Comparison of ENCODE assay signal across 8 mouse cellular contexts in the genomic region with DNA sequence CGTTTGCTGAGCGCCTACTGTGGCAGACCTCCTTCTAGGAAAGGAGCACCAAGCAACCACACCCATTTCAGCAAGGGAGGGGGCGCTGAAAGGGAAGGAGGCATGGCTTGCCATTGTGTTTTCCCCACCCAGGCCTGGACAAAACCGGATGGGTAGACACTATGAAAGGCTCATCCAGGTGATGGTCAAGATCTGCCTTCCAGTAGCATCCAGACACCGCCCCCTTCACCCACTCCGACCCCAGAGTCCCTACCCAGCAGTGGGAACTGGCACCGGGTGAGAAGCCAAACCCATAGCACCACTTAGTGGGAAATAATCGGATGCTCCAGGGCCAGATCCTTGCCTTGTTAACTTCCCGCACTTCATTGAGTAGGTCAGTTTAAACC. TPM values are rescaled to one million over a fixed set of nuclear protein-coding genes. Genes with fewer than 3 reads are reported as not detected.
DNase-seq lines count a peak whose midpoint lies in the region; ATAC-seq lines count a peak whose summit lies in the region.

No protein-coding gene starts in this region.

- H3K4me1 ChIP-seq in megakaryocyte, embryonic 14.5 days = peaks cover 10% of the 10 kb centered on the region
- peaks cover 17% of the 10 kb centered on the region for H3K4me1 ChIP-seq in limb, embryonic 13.5 days
- peaks cover 8% of the 10 kb centered on the region; the same call in 1 of the 2 replicates for H3K4me1 ChIP-seq in stomach, embryonic 15.5 days

- WGBS in limb, embryonic 13.5 days = 56% methylated on average over 9 of the region's 9 CpGs
- 68% methylated on average over 9 of the region's 9 CpGs for WGBS in stomach, embryonic 15.5 days

- peak; percentile 16 for DNase-seq in cerebellum, adult 9-10 months
- DNase-seq in cerebellum, adult 8-10 months = no peak
- DNase-seq in right cerebral cortex, postnatal 36 days (ENCODE audit: low spot score in 2 of 2) = no peak
- no peak for DNase-seq in testis, postnatal 14 days (ENCODE audit: low spot score)

- H3K9me3 ChIP-seq in megakaryocyte, embryonic 14.5 days = peaks cover 5% of the 10 kb centered on the region; the same call in 1 of the 2 replicates
- H3K9me3 ChIP-seq in limb, embryonic 13.5 days = no peaks in the 10 kb centered on the region
- no peaks in the 10 kb centered on the region for H3K9me3 ChIP-seq in stomach, embryonic 15.5 days

- H3K27ac ChIP-seq in limb, embryonic 13.5 days = no peak overlapping the region
- H3K27ac ChIP-seq in stomach, embryonic 15.5 days = no peak overlapping the region

- peak overlapping the region; percentile 30 for H3K4me3 ChIP-seq in megakaryocyte, embryonic 14.5 days (replicated peaks)
- peak overlapping the region; percentile 63 for H3K4me3 ChIP-seq in limb, embryonic 13.5 days
- H3K4me3 ChIP-seq in stomach, embryonic 15.5 days (replicated peaks) = peak overlapping the region; percentile 64; the same call in 1 of the 2 replicates

- peaks cover 36% of the 10 kb centered on the region for H3K27me3 ChIP-seq in megakaryocyte, embryonic 14.5 days (replicated peaks)
- H3K27me3 ChIP-seq in limb, embryonic 13.5 days = peaks cover 6% of the 10 kb centered on the region; the same call in 1 of the 2 replicates
- H3K27me3 ChIP-seq in stomach, embryonic 15.5 days (replicated peaks) = no peaks in the 10 kb centered on the region

- peak overlapping the region; percentile 98 for H3K4me2 ChIP-seq in limb, embryonic 13.5 days (replicated peaks)
- peak overlapping the region; percentile 99 for H3K4me2 ChIP-seq in stomach, embryonic 15.5 days

- H3K9ac ChIP-seq in limb, embryonic 13.5 days = peak overlapping the region; percentile 83; the same call in 1 of the 2 replicates
- no peak overlapping the region for H3K9ac ChIP-seq in stomach, embryonic 15.5 days

- ATAC-seq in megakaryocyte, adult 5-6 weeks (ENCODE audit: poor library complexity, severe bottlenecking) = no peak
- ATAC-seq in limb, embryonic 13.5 days (ENCODE audit: low FRiP score, low read depth) = 0 out of 2 replicates have a peak, but pooled peaks have one; percentile 24
- ATAC-seq in stomach, embryonic 15.5 days (ENCODE audit: insufficient read depth, low FRiP score, low read depth) = 0 out of 2 replicates have a peak, but pooled peaks have one; percentile 42

- H3K36me3 ChIP-seq in megakaryocyte, embryonic 14.5 days (replicated peaks; ENCODE audit: low read length) = no peaks in the 10 kb centered on the region
- no peaks in the 10 kb centered on the region for H3K36me3 ChIP-seq in limb, embryonic 13.5 days
- no peaks in the 10 kb centered on the region for H3K36me3 ChIP-seq in stomach, embryonic 15.5 days

RNA-seq across cellular contexts. Expression of gene Mettl24, which starts 0.8 kb away (rescaled TPM):
- polyA plus RNA-seq in megakaryocyte, embryonic 14.5 days (2012; ENCODE audit: insufficient read depth, low replicate concordance) = not detected in 2 replicates
- not detected in 2 replicates for total RNA-seq in megakaryocyte, adult 5-6 weeks (2015)
- not detected in 2 replicates for total RNA-seq in megakaryocyte, adult 5-6 weeks (2017)
- 1.3 and 1.6 TPM in 2 replicates for polyA plus RNA-seq in limb, embryonic 13.5 days (2015; fragmentation: Nextera tagmentation; extraction: Ambion mirVana)
- polyA plus RNA-seq in stomach, embryonic 15.5 days (2015; fragmentation: Nextera tagmentation; extraction: Ambion mirVana) = 3.3 and 3.4 TPM in 2 replicates

RNA-seq across cellular contexts. Expression of gene Ddo, which starts 54.0 kb away (rescaled TPM):
- polyA plus RNA-seq in megakaryocyte, embryonic 14.5 days (2012; ENCODE audit: insufficient read depth, low replicate concordance) = not detected in 2 replicates
- total RNA-seq in megakaryocyte, adult 5-6 weeks (2015) = not detected in 2 replicates
- total RNA-seq in megakaryocyte, adult 5-6 weeks (2017) = not detected in 2 replicates
- 0.13 and 0.31 TPM in 2 replicates for polyA plus RNA-seq in limb, embryonic 13.5 days (2015; fragmentation: Nextera tagmentation; extraction: Ambion mirVana)
- polyA plus RNA-seq in stomach, embryonic 15.5 days (2015; fragmentation: Nextera tagmentation; extraction: Ambion mirVana) = 1.4 TPM in 2 replicates
